Mouse (Mus musculus) kidney, adult 9 months (tissue): Measurements from ENCODE around the gene Pmp22.
A peak's percentile ranks its signal among the peaks of the same experiment; 100 is the strongest.

Source experiments
- DNase-seq: peaks from one replicate; pipeline ENCODE4 v3.0.0; 2022

Gene Pmp22

DNA sequence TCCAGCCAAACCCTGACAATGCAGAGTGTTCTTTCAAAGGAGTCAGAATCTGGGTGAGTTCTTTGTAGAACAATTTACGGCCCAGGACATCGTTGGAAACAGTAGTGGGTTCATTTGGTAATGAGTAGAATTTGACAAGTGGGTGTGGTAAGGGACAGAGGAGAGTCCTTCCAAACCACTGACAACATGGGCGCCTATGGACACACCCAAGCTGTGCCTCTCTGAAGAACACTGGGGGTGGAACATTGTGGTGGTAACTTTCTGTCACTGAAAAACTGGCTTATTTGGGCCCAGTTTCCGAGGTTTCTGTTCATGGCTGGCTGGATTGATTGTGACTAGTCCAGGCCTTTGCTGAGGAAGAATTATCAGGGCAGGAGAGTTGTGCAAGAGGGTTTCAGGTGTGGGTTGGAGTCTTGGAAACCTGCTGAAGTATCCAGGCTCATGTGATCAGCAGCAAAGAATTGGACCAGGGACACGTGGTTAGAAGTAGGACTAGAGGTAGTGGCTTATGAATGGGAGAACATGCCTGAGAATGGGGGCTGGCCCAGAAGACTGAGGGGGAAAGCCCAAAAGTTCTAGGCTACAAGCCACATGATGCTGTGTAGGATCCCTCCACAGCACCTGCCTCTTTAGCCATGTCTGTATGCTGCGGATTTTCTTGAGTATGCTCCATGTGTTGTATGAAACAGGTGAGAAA, 35.4 kb downstream of the Pmp22 start:
- no peak for DNase-seq

DNA sequence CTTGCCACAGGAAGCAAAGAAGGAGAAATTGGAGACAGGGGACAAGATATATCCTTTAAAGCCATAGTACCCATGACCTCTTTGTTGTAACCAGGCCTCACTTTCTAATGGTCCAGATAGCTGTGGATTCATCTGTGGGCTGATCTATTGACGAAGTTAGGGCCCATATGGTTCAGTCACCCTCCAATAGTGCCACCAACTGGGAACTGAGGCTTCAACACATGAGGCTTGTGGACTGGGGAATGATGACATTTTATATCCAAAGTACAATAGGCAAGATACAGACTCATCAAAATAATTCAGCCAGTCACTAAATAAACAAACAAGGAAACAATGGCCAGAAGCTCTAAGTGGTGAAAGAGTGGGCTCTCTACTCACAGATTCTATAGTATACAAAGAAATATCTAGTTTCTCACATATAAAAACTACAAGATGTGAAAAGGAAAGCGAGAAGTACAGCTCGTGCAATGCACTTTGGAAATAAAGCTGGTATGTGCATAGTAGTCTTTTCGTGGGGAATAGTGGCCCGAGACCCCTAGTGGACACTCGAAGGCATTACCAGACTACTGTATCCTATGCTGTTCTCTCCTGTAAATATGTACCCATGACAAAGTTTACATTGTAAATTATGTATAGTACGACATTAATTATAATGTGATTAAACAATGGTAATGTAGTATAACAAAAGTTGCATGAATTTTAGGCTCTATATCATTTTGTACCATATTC, 36.1 kb downstream of the Pmp22 start:
- DNase-seq = no peak

DNA sequence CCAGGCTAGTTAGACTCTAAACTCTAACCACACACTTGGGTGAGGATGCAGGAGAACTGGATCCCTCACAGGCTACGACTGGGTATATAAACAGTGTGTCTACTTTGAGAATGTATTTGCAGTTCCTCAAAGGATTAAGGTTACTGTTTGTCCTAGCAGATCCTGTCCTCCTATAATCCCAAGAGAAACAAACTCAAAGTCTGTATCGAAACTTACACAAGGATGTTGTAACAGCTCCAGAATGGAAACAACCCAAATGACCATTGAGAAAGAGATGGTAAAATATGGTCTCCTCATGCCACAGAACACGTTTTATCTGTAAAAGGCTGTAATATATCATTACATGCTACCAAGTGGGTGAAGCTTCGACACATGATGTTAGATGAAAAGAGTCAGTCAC, 39.0 kb downstream of the Pmp22 start:
- DNase-seq = no peak

DNA sequence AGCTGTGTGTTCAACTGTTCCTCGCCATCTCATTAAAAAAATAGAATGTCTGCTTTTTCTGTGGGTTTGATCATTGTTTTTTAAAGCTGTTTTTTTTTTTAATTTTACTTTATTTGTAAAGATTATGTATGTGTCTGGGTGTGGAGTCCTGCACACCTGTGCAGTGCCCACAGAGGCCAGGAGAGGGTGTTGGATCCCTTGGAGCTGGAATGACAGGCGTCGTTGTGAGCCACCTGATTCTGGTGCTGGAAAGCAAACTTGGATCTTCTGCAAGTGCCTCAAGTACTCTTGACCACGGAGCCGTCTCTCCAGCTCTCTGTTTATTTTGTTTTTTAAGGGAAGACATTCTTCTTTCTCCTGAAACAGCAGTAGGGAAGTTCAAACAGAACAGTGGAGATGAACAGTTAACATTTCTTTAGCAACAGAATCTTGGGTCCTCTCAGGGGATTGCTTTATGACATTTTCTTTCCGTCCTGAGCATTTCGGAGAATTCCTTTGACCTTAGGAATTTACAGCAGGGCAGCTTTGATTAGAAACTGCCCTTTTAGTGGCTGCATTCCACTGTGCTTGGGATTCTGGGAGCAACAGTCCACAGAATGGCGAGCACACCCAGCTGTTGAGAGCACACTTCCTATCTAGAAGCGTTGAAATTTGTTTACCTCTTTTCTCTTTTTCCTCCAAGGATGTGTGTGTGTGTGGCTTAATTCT, 39.9 kb downstream of the Pmp22 start:
- DNase-seq = peak; percentile 24

DNA sequence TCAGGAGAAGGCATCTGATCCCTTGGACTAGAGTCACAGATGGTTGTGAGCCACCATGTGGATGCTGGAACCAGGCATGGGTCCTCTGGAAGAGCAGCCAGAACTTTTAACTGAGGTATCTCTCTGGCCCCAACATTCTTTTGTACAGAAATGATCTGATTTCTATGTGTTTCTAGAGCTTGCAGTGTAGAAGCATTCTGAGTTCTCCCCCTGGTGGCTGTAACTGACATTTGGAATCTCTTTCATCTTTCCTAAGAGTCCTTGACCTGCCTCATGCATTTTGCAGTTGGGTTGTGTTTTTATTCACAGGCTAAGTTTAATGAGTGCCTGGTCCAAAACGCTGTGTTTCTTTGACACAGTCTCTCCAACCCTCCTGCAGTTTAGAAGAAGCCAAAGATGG, 43.2 kb downstream of the Pmp22 start:
- peak; percentile 33 for DNase-seq

DNA sequence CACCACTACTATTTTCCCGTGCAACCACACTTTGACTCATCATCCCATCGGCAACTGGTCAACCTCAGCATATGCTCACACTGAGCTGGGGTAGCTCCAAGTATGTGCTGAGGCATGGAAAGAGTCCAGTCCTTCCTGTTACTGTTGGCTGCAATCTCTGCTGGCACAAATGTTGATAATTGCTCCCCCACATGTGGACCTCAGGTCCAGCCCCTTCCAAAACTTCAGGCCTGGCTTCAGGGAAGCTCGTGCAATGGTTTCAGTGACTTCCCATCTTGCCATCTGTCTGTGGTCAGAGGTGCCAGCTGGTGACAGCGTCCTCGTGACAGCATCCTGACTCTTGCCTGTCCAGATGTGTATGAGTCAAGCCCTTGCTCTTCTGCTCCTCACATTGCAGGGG, 44.8 kb downstream of the Pmp22 start:
- DNase-seq = peak; percentile 14

DNA sequence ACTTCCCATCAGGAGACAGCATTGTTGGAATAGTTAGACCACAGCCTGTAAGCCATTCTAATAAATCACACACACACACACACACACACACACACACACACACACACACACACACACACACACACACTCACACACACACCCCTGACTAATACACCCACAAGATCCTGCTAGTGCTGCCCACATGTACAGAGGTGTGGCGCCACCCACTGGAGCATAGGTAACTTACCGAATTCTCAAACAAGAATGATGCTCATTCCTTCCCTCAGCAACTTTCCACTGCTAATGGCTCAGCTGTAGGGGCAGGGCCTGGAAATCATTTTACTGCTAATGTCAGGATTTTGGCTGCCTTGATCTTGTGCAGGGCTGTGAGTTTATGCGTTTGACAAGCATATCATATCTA, 46.5 kb downstream of the Pmp22 start:
- no peak for DNase-seq

DNA sequence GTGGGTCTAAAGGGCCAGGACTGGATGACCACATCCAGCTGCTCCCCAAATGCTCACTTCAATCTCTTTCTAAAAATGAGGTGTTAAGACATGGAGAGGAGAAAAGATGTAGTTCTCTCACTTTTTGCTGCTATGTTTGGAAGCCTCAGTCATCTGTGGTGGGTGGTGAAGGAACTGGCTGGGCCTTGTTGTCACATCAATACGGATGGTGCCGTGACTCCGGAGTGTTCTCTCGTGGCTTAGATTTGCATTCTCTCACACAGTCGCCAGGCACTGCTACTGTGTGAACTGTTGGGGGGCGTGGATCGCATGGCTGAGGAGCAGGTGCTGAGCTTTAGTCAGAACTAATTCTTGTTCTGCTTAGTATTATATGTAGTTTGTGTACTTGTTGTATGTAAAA, 47.6 kb downstream of the Pmp22 start:
- DNase-seq = no peak

DNA sequence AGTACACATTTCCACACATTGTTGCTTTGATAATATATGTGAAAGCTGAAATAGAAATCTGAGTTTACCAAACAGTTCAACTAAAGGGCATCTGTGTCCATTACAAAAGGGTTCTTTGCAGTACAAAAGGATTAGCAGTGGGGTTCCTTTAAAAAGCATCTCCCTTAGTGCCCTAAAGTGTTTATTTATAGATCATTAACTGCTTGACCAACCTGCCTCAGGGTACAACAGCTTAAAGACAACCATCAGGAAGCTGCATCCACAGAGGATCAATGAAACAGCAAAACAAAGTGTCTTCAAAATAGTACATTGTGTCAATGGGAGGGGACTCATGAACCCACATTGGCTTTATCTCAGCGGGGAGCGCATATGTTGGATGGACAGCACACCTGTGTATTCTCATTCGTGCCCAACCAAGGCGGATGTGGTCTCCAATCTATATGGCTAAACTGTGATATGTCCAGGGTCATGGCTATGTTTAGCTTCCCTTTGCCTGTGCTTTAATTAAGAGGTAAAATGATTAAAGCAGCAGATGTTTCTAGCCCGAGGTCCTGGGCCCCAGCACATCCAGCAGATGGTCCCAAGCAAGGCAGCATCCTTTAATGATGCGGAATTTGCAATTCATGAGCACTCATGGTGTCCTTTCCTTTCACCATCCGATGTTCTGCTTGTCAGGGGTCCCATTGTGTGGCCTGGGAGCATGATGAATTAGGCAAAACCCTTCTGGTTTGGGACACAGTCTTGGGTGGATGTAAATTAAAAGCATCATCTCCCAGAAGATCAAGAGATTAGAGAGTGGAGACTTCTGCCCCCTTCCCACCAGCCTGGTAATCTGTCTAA, 51.7 kb downstream of the Pmp22 start:
- DNase-seq = no peak

DNA sequence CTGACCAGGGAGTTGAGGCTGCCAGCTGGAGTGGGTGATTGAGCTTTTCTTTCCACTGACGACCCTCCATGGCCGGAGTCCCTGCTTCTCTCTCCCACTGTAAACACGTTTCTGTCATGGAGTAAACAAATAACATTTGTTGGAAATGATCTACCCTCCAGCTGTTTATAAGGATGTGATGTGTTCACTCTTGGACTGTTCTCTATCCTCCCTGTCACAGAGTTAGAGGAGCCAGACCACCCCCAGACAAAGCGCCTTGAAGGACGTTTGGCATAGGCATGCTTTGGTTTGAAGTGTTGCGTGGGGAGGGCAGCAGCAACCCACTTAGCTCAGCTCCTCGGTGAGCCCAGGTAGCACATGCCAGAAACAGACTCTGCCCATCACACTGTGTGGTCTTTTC, 60.0 kb downstream of the Pmp22 start:
- DNase-seq = no peak

DNA sequence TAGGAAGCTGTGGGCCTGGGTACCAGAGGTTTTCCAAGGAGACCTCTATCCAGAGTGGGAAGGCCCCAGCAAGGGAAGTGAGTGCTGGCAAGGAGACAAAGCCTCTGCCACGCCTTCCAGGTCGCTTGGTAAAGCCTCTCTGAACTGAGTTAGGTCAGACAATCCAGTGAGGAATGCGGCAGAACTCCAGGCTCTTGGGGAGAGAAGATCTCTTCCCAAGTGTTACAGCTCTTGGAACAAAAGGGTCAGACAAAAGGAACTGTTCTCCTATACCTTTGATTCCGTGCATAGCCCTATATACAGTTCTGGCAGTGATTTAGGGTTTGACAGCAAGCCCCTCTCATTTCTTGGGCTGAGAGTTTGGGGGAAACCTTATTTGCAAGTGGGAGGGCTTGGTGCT, 69.3 kb downstream of the Pmp22 start:
- DNase-seq = no peak

DNA sequence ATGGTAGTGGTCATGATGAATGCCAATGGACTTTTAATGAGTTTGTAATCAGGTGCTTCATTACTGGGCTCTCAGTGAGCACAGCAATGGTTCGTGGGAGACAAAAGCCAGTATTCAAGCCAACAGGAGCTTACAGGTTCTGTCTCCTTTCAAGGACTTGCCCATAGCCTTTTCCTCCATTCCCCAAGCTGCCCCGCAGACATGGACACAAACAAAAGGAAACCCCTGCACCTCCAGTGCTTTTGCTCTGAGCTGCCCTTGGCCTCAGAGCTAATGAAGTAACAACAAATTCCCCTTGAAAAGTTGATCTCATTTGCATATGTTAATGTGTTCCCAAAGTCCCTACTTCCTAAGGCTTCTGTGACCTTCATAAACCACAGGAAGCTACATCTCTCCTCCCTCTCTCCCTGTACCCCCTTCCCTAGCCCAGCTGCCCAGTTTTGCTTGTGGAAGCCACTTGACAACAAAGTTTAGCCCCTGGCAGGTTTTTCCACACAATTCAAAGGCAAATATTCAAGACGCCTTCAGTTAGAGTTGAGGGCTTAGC, 73.3 kb downstream of the Pmp22 start:
- DNase-seq = no peak
